Mouse (Mus musculus): ENCODE data around the gene Plekhb1. TPM values are rescaled to one million over a fixed set of nuclear protein-coding genes. Genes with fewer than 3 reads are reported as not detected.

Gene Plekhb1
- total RNA-seq, 2 experiments from 2014 or later: not detected

Other genes starting within 250 kb of the Plekhb1 start
- gene Ucp3, start 189.4 kb downstream of the Plekhb1 start, total RNA-seq (2015): 0.07 TPM in 2 replicates
- gene Ucp3, start 189.4 kb downstream of the Plekhb1 start, total RNA-seq (2017): 0.45 TPM in 1 of 2 replicates, not detected in the other
- 702 and 742 TPM in 2 replicates for gene Ucp2, start 169.1 kb downstream of the Plekhb1 start, total RNA-seq (2015)
- 316 and 332 TPM in 2 replicates for gene Ucp2, start 169.1 kb downstream of the Plekhb1 start, total RNA-seq (2017)
- gene Dnajb13, start 147.5 kb downstream of the Plekhb1 start, total RNA-seq (2015): not detected in 2 replicates
- 0.16 and 0.44 TPM in 2 replicates for gene Dnajb13, start 147.5 kb downstream of the Plekhb1 start, total RNA-seq (2017)
- gene Coa4, start 125.3 kb downstream of the Plekhb1 start, total RNA-seq (2015): 24.7 and 31.5 TPM in 2 replicates
- 19.4 and 23.0 TPM in 2 replicates for gene Coa4, start 125.3 kb downstream of the Plekhb1 start, total RNA-seq (2017)
- gene Rab6a, start 55.0 kb downstream of the Plekhb1 start, total RNA-seq (2015): 102 and 106 TPM in 2 replicates
- 87.5 and 100 TPM in 2 replicates for gene Rab6a, start 55.0 kb downstream of the Plekhb1 start, total RNA-seq (2017)
- gene Mrpl48, start 54.1 kb downstream of the Plekhb1 start, total RNA-seq (2015): 49.4 and 54.0 TPM in 2 replicates
- gene Mrpl48, start 54.1 kb downstream of the Plekhb1 start, total RNA-seq (2017): 62.2 and 83.3 TPM in 2 replicates
- gene Fam168a, start 44.2 kb upstream of the Plekhb1 start, total RNA-seq (2015): 20.3 and 28.4 TPM in 2 replicates
- gene Fam168a, start 44.2 kb upstream of the Plekhb1 start, total RNA-seq (2017): 9.9 and 16.7 TPM in 2 replicates
- gene Relt, start 201.0 kb upstream of the Plekhb1 start, total RNA-seq (2015): 23.9 and 27.2 TPM in 2 replicates
- 45.0 and 58.3 TPM in 2 replicates for gene Relt, start 201.0 kb upstream of the Plekhb1 start, total RNA-seq (2017)